Mouse (Mus musculus) heart, postnatal 25 days (tissue): Measurements from ENCODE around the gene Wdr35. TPM values are rescaled to one million over a fixed set of nuclear protein-coding genes. Genes with fewer than 3 reads are reported as not detected.
A peak's percentile ranks its signal among the peaks of the same experiment; 100 is the strongest.
"Not testable (repeated sequence)": the region's sequence is repeated elsewhere in the genome, so short reads cannot be mapped to it uniquely, and the experiment has no call there.

ENCODE experiments used
- DNase-seq: peaks from one replicate; pipeline ENCODE4 v3.0.0; 2022; ENCODE audit warnings: low spot score
- intact Hi-C: fragments of 180-260 bp; cut with DNase I; formaldehyde crosslinking; loops from one replicate; pipeline ENCODE4 v1.15.1; 2025
- total RNA-seq, 2 experiments: library from RNA; stranded (reverse); gene quantifications; 2 replicates each; pipeline ENCODE4 v1.2.3; 2021

Gene Wdr35
- total RNA-seq, result 10 to 100 TPM; 12.6 to 12.9 TPM

GRCm38 (mm10) chr12:8973820-8974465, at the start of gene Wdr35:
Wdr35 (plus strand) TSS chr12:8973892.
- intact Hi-C loops, result loop anchor here (5.0 kb wide), 1 partner anchor 52 kb away; the partner anchor contains the start of gene Laptm4a
- peak; percentile 77 for DNase-seq

GRCm38 (mm10) chr12:8927652-8928051, 46.0 kb upstream of the Wdr35 start:
- DNase-seq, result no peak
- intact Hi-C loops, result no loop called here

GRCm38 (mm10) chr12:8928766-8929165, 44.9 kb upstream of the Wdr35 start:
- intact Hi-C loops, result no loop called here
- DNase-seq, result no peak

GRCm38 (mm10) chr12:8931083-8931482, 42.6 kb upstream of the Wdr35 start:
- intact Hi-C loops, result no loop called here
- no peak for DNase-seq

GRCm38 (mm10) chr12:8935349-8935748, 38.3 kb upstream of the Wdr35 start:
- no peak for DNase-seq
- intact Hi-C loops, result no loop called here

- not testable (repeated sequence) for DNase-seq
- intact Hi-C loops, result loop anchor here (1.0 to 2.0 kb wide), 2 partner anchors 13 to 46 kb away; no protein-coding TSS in a partner anchor
Measured at GRCm38 (mm10) chr12:8936210-8936609, 37.5 kb upstream of the Wdr35 start.

- intact Hi-C loops, result no loop called here
- no peak for DNase-seq
Measured at GRCm38 (mm10) chr12:8939490-8939889, 34.2 kb upstream of the Wdr35 start.

GRCm38 (mm10) chr12:8940011-8941005, 33.4 kb upstream of the Wdr35 start:
- DNase-seq, result no peak
- intact Hi-C loops, result no loop called here

- intact Hi-C loops, result no loop called here
- no peak for DNase-seq
Measured at GRCm38 (mm10) chr12:8941131-8941615, 32.5 kb upstream of the Wdr35 start.

GRCm38 (mm10) chr12:8941699-8942392, 31.8 kb upstream of the Wdr35 start:
- DNase-seq, result no peak
- intact Hi-C loops, result no loop called here

GRCm38 (mm10) chr12:8947163-8947562, 26.5 kb upstream of the Wdr35 start:
- no peak for DNase-seq
- intact Hi-C loops, result no loop called here

- DNase-seq, result peak; percentile 59
- intact Hi-C loops, result no loop called here
Measured at GRCm38 (mm10) chr12:8947714-8948464, 25.8 kb upstream of the Wdr35 start, which contains the start of gene Matn3. Matn3 (plus strand) TSS chr12:8947929.

- intact Hi-C loops, result no loop called here
- no peak for DNase-seq
Measured at GRCm38 (mm10) chr12:8953136-8953535, 20.6 kb upstream of the Wdr35 start.

GRCm38 (mm10) chr12:8954161-8954561, 19.5 kb upstream of the Wdr35 start:
- intact Hi-C loops, result no loop called here
- no peak for DNase-seq

GRCm38 (mm10) chr12:8961607-8962316, 11.9 kb upstream of the Wdr35 start:
- intact Hi-C loops, result no loop called here
- DNase-seq, result no peak

- intact Hi-C loops, result loop anchor here (5.0 kb wide), 1 partner anchor 48 kb away; the partner anchor contains the start of gene Laptm4a
- DNase-seq, result peak; percentile 26
Measured at GRCm38 (mm10) chr12:8969828-8970227, 3.9 kb upstream of the Wdr35 start.

- no peak for DNase-seq
- intact Hi-C loops, result no loop called here
Measured at GRCm38 (mm10) chr12:8975076-8975475, 1.4 kb downstream of the Wdr35 start.

GRCm38 (mm10) chr12:8993231-8993630, 19.5 kb downstream of the Wdr35 start:
- no peak for DNase-seq
- intact Hi-C loops, result no loop called here

- intact Hi-C loops, result loop anchor here (1.0 kb wide), 1 partner anchor 108 kb away; no protein-coding TSS in a partner anchor
- no peak for DNase-seq
Measured at GRCm38 (mm10) chr12:8998318-8998717, 24.6 kb downstream of the Wdr35 start.
